ENCODE assay signal across 11 mouse cellular contexts in genomic region chr11:119034635-119035034, GRCm38 (mm10). TPM values are rescaled to one million over a fixed set of nuclear protein-coding genes. Genes with fewer than 3 reads are reported as not detected.
A peak's percentile ranks its signal among the peaks of the same experiment; 100 is the strongest.
DNase-seq lines count a peak whose midpoint lies in the region; ATAC-seq lines count a peak whose summit lies in the region.
"Had no signal": no experiment of that assay in that cellular context is flagged by ENCODE, and none has a peak within 500 bp of the region (broad histone marks: within the 10 kb centered on the region; RNA-seq: fewer than 3 reads in every experiment).

No protein-coding gene starts in this region.

- 5% methylated on average over 19 of the region's 19 CpGs for WGBS in kidney, embryonic 16.5 days
- WGBS in embryonic facial prominence, embryonic 15.5 days, result 4% methylated on average over 19 of the region's 19 CpGs
- 5% methylated on average over 19 of the region's 19 CpGs for WGBS in intestine, embryonic 14.5 days

- H3K27ac ChIP-seq in kidney, embryonic 16.5 days (ENCODE audit: low read length), result no peak overlapping the region
- no peak overlapping the region for H3K27ac ChIP-seq in embryonic facial prominence, embryonic 15.5 days (replicated peaks)
- H3K27ac ChIP-seq in intestine, embryonic 14.5 days (ENCODE audit: low read depth), result no peak overlapping the region
- H3K27ac ChIP-seq: liver, embryonic 15.5 days had no signal

- H3K4me1 ChIP-seq in kidney, embryonic 16.5 days (ENCODE audit: insufficient read depth, low read length), result peaks cover 27% of the 10 kb centered on the region
- peaks cover 53% of the 10 kb centered on the region for H3K4me1 ChIP-seq in embryonic facial prominence, embryonic 15.5 days
- H3K4me1 ChIP-seq in intestine, embryonic 14.5 days (replicated peaks; ENCODE audit: control insufficient read depth, insufficient read depth, low read length), result peaks cover 22% of the 10 kb centered on the region

- peaks cover 53% of the 10 kb centered on the region for H3K27me3 ChIP-seq in kidney, embryonic 16.5 days (ENCODE audit: insufficient read depth, low read length)
- H3K27me3 ChIP-seq in embryonic facial prominence, embryonic 15.5 days, result peaks cover 46% of the 10 kb centered on the region
- H3K27me3 ChIP-seq in intestine, embryonic 14.5 days (replicated peaks; ENCODE audit: control insufficient read depth, insufficient read depth, low read length), result peaks cover 53% of the 10 kb centered on the region

- no peaks in the 10 kb centered on the region for H3K9me3 ChIP-seq in kidney, embryonic 16.5 days (ENCODE audit: low read length)
- no peaks in the 10 kb centered on the region for H3K9me3 ChIP-seq in embryonic facial prominence, embryonic 15.5 days (replicated peaks)
- no peaks in the 10 kb centered on the region for H3K9me3 ChIP-seq in intestine, embryonic 14.5 days (ENCODE audit: control insufficient read depth, low read length)
- H3K9me3 ChIP-seq: liver, embryonic 15.5 days had no signal

- peak overlapping the region; percentile 43 for H3K4me2 ChIP-seq in kidney, embryonic 16.5 days (replicated peaks; ENCODE audit: low read depth, low read length)
- H3K4me2 ChIP-seq in embryonic facial prominence, embryonic 15.5 days (replicated peaks), result peak overlapping the region; percentile 58
- H3K4me2 ChIP-seq in intestine, embryonic 14.5 days (ENCODE audit: low read length), result peak overlapping the region; percentile 41
- H3K4me2 ChIP-seq: liver, embryonic 15.5 days had no signal

- H3K4me3 ChIP-seq in kidney, embryonic 16.5 days (ENCODE audit: low read length), result peak overlapping the region; percentile 30
- H3K4me3 ChIP-seq in embryonic facial prominence, embryonic 15.5 days (replicated peaks), result peak overlapping the region; percentile 32
- H3K4me3 ChIP-seq in intestine, embryonic 14.5 days (ENCODE audit: low read depth, low read length), result peak overlapping the region; percentile 15; the same call in 1 of the 2 replicates
- H3K4me3 ChIP-seq: liver, embryonic 15.5 days had no signal

- H3K36me3 ChIP-seq in kidney, embryonic 16.5 days (ENCODE audit: insufficient read depth, low read length), result peaks cover 23% of the 10 kb centered on the region
- peaks cover 20% of the 10 kb centered on the region for H3K36me3 ChIP-seq in embryonic facial prominence, embryonic 15.5 days
- peaks cover 23% of the 10 kb centered on the region for H3K36me3 ChIP-seq in intestine, embryonic 14.5 days (ENCODE audit: control insufficient read depth, insufficient read depth, low read length)

- H3K9ac ChIP-seq in kidney, embryonic 16.5 days (replicated peaks; ENCODE audit: low read length), result no peak overlapping the region
- no peak overlapping the region for H3K9ac ChIP-seq in embryonic facial prominence, embryonic 15.5 days
- no peak overlapping the region for H3K9ac ChIP-seq in intestine, embryonic 14.5 days (ENCODE audit: low read length)
- H3K9ac ChIP-seq: liver, embryonic 15.5 days had no signal

- no peak for DNase-seq in kidney, postnatal 10 days
- no peak for DNase-seq in intestine, embryonic 14.5 days (ENCODE audit: low spot score)
- DNase-seq in neural tube, embryonic 10.5 days (ENCODE audit: extremely low spot score, low spot score), result peak; percentile 38
- no peak for DNase-seq in right cerebral cortex, postnatal 14 days
- DNase-seq in ovary, adult 18-20 months (ENCODE audit: low spot score), result no peak
- no peak for DNase-seq in left cerebral cortex, adult 18-20 months (ENCODE audit: low spot score in 2 of 2)

- ATAC-seq in kidney, embryonic 16.5 days (ENCODE audit: low FRiP score, low TSS enrichment), result no peak
- ATAC-seq in embryonic facial prominence, embryonic 15.5 days (ENCODE audit: insufficient number of reproducible peaks, low FRiP score, low TSS enrichment, low read depth), result no peak; the same call in 1 of the 2 replicates
- ATAC-seq in intestine, embryonic 14.5 days (replicated peaks; ENCODE audit: low FRiP score, low TSS enrichment, low read depth), result 0 out of 2 replicates have a peak, but pooled peaks have one; percentile 2

RNA-seq across cellular contexts. Expression of gene Cbx8, which starts 6.1 kb away (rescaled TPM):
- 8.2 and 8.5 TPM in 2 replicates for polyA plus RNA-seq in kidney, embryonic 16.5 days (2015; fragmentation: Nextera tagmentation; extraction: Ambion mirVana)
- 9.2 and 10.3 TPM in 2 replicates for polyA plus RNA-seq in embryonic facial prominence, embryonic 15.5 days (2015; fragmentation: Nextera tagmentation; extraction: Ambion mirVana)
- polyA plus RNA-seq in intestine, embryonic 14.5 days (2014; fragmentation: Nextera tagmentation; extraction: Ambion mirVana), result 7.7 and 11.4 TPM in 2 replicates
- total RNA-seq in left cerebral cortex, adult 18-20 months (2021), result 10 to 100 TPM in 1 of 2 experiments, 1 to 10 TPM in 1; 8.3 to 13.3 TPM

RNA-seq across cellular contexts. Expression of gene Cbx2, which starts 11.9 kb away (rescaled TPM):
- polyA plus RNA-seq in kidney, embryonic 16.5 days (2015; fragmentation: Nextera tagmentation; extraction: Ambion mirVana), result 35.5 and 37.3 TPM in 2 replicates
- 35.2 and 37.0 TPM in 2 replicates for polyA plus RNA-seq in embryonic facial prominence, embryonic 15.5 days (2015; fragmentation: Nextera tagmentation; extraction: Ambion mirVana)
- polyA plus RNA-seq in intestine, embryonic 14.5 days (2014; fragmentation: Nextera tagmentation; extraction: Ambion mirVana), result 31.5 and 32.0 TPM in 2 replicates
- total RNA-seq in left cerebral cortex, adult 18-20 months (2021), result 1 to 10 TPM; 1.8 to 2.2 TPM

RNA-seq across cellular contexts. Expression of gene Enpp7, which starts 46.6 kb away (rescaled TPM):
- not detected in 2 replicates for polyA plus RNA-seq in kidney, embryonic 16.5 days (2015; fragmentation: Nextera tagmentation; extraction: Ambion mirVana)
- not detected in 2 replicates for polyA plus RNA-seq in embryonic facial prominence, embryonic 15.5 days (2015; fragmentation: Nextera tagmentation; extraction: Ambion mirVana)
- not detected in 2 replicates for polyA plus RNA-seq in intestine, embryonic 14.5 days (2014; fragmentation: Nextera tagmentation; extraction: Ambion mirVana)
- total RNA-seq in left cerebral cortex, adult 18-20 months (2021), result not detected
- total RNA-seq: gastrocnemius, postnatal 25 days; MEL had no signal
- polyA plus RNA-seq: liver, embryonic 15.5 days had no signal

RNA-seq across cellular contexts. Expression of gene Cbx4, which starts 51.4 kb away (rescaled TPM):
- 9.9 and 10.9 TPM in 2 replicates for polyA plus RNA-seq in kidney, embryonic 16.5 days (2015; fragmentation: Nextera tagmentation; extraction: Ambion mirVana)
- polyA plus RNA-seq in embryonic facial prominence, embryonic 15.5 days (2015; fragmentation: Nextera tagmentation; extraction: Ambion mirVana), result 17.2 and 21.4 TPM in 2 replicates
- polyA plus RNA-seq in intestine, embryonic 14.5 days (2014; fragmentation: Nextera tagmentation; extraction: Ambion mirVana), result 9.9 and 10.5 TPM in 2 replicates
- total RNA-seq in left cerebral cortex, adult 18-20 months (2021), result 10 to 100 TPM; 46.0 to 49.9 TPM
